Comparison of ENCODE assay signal across 12 mouse cellular contexts in the genomic region with DNA sequence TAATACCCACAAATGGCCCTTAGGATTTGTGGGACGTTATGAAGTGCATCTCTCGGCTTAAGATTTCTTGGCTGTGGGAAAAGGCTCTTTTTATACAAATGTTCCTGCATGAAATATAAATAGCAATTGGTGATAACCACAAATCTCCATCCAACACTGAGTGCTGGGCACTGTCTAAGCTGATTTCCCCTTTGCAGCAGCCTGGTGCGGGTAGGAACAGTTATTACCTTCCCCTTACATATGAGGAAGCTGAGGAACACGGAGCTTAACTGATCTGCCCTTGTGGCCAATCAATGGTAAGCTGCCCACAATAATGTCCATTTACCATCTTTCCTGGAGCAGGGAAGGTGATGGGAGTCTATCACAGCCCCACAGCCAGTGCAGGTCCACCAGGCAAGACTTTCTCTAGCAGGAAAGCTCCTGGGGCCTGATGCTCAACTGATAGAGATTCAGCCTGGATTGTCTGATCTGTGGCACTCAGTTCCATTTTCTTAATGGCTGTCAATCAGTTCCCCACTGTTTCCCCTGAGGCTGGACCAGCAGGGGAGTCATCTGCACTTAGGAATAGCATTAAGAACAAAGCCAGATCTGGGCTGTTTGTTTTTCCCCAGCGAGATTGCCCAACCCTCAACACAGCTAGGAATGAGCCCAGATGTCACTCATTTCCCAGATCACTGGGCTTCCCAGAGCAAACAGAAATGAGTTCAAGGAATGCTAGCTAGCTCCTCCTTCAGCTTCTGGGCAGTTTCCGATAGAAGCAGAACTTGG. TPM values are rescaled to one million over a fixed set of nuclear protein-coding genes. Genes with fewer than 3 reads are reported as not detected.
DNase-seq lines count a peak whose midpoint lies in the region; ATAC-seq and TF ChIP-seq lines count a peak whose summit lies in the region.
"Had no signal": no experiment of that assay in that cellular context is flagged by ENCODE, and none has a peak within 500 bp of the region (broad histone marks: within the 10 kb centered on the region; RNA-seq: fewer than 3 reads in every experiment).

No protein-coding gene starts in this region.

- TF ChIP-seq CTCF in lung, adult 2 months (IDR thresholded peaks at IDR 0.05; ENCODE audit: insufficient read depth, low read length): no peak

- H3K27ac ChIP-seq in embryonic facial prominence, embryonic 11.5 days (replicated peaks; ENCODE audit: low read depth, low read length): no peak overlapping the region
- no peak overlapping the region for H3K27ac ChIP-seq in embryonic facial prominence, embryonic 10.5 days (replicated peaks)

- peak; percentile 28 for DNase-seq in embryonic facial prominence, embryonic 11.5 days (ENCODE audit: low spot score)
- DNase-seq in embryonic facial prominence, embryonic 10.5 days (ENCODE audit: low spot score): no peak
- DNase-seq in lung, postnatal 10 days: peak; percentile 31
- no peak for DNase-seq in lung, adult 2 months
- peak; percentile 66 for DNase-seq in retina, embryonic 14.5 days (ENCODE audit: low spot score)
- DNase-seq in heart, postnatal 4 days: no peak
- no peak for DNase-seq in cerebellum, postnatal 14 days
- DNase-seq: adrenal gland, postnatal 25 days; heart, postnatal 14 days; kidney, adult 8-10 months; lung, adult 18-20 months had no signal

- no peaks in the 10 kb centered on the region for H3K9me3 ChIP-seq in embryonic facial prominence, embryonic 11.5 days (replicated peaks; ENCODE audit: control insufficient read depth, low read length)
- H3K9me3 ChIP-seq in embryonic facial prominence, embryonic 10.5 days: no peaks in the 10 kb centered on the region

- H3K4me3 ChIP-seq in embryonic facial prominence, embryonic 11.5 days (ENCODE audit: low read depth, low read length): no peak overlapping the region
- no peak overlapping the region for H3K4me3 ChIP-seq in embryonic facial prominence, embryonic 10.5 days
- H3K4me3 ChIP-seq in lung, adult 2 months (replicated peaks; ENCODE audit: extremely low read depth, low read depth, low read length): no peak overlapping the region

- H3K27me3 ChIP-seq in embryonic facial prominence, embryonic 11.5 days (ENCODE audit: control insufficient read depth, insufficient read depth, low read length): no peaks in the 10 kb centered on the region
- peaks cover 21% of the 10 kb centered on the region; the same call in 1 of the 2 replicates for H3K27me3 ChIP-seq in embryonic facial prominence, embryonic 10.5 days (replicated peaks; ENCODE audit: low read depth, poor library complexity, severe bottlenecking)

- no peak overlapping the region for H3K9ac ChIP-seq in embryonic facial prominence, embryonic 11.5 days (replicated peaks; ENCODE audit: low read length)

- ATAC-seq in embryonic facial prominence, embryonic 11.5 days (replicated peaks; ENCODE audit: insufficient number of reproducible peaks, low FRiP score, low TSS enrichment, low read depth): no peak
- ATAC-seq in common myeloid progenitor, adult 5-6 weeks (replicated peaks; ENCODE audit: low read depth, poor library complexity, severe bottlenecking): peak; percentile 53

- H3K36me3 ChIP-seq in embryonic facial prominence, embryonic 11.5 days (replicated peaks; ENCODE audit: control insufficient read depth, insufficient read depth, low read depth, low read length): no peaks in the 10 kb centered on the region
- no peaks in the 10 kb centered on the region for H3K36me3 ChIP-seq in embryonic facial prominence, embryonic 10.5 days (replicated peaks)

- no peak for TF ChIP-seq POLR2A in lung, adult 2 months (IDR thresholded peaks at IDR 0.05; ENCODE audit: borderline replicate concordance, extremely low read depth, low read depth, low read length)

- no peaks in the 10 kb centered on the region for H3K4me1 ChIP-seq in embryonic facial prominence, embryonic 11.5 days (ENCODE audit: control insufficient read depth, insufficient read depth, low read length)
- H3K4me1 ChIP-seq in embryonic facial prominence, embryonic 10.5 days: peaks cover 22% of the 10 kb centered on the region
- 0 out of 2 replicates have a peak, but pooled peaks cover 3% of the 10 kb centered on the region for H3K4me1 ChIP-seq in lung, adult 2 months (ENCODE audit: control insufficient read depth, insufficient read depth, low read length)

- 44% methylated on average over 6 of the region's 6 CpGs for WGBS in embryonic facial prominence, embryonic 11.5 days
- 50% methylated on average over 6 of the region's 6 CpGs for WGBS in embryonic facial prominence, embryonic 10.5 days
- 60% methylated on average over 6 of the region's 6 CpGs for WGBS in lung, adult 2 months

- no peak overlapping the region for H3K4me2 ChIP-seq in embryonic facial prominence, embryonic 11.5 days (ENCODE audit: low read depth, low read length)

RNA-seq across cellular contexts. Expression of gene Lyrm9, which starts 18.9 kb away (rescaled TPM):
- polyA plus RNA-seq in embryonic facial prominence, embryonic 11.5 days (2014; fragmentation: Nextera tagmentation; extraction: Ambion mirVana): 12.4 and 14.2 TPM in 2 replicates
- 18.9 and 24.5 TPM in 2 replicates for polyA plus RNA-seq in embryonic facial prominence, embryonic 10.5 days (2016; fragmentation: Nextera tagmentation; extraction: Ambion mirVana)
- 7.6 and 15.3 TPM in 2 replicates for polyA plus RNA-seq in lung, adult 2 months (2012; rRNA removed)
- 26.8 and 55.2 TPM in 2 replicates for total RNA-seq in common myeloid progenitor, adult 5-6 weeks (2017)
- total RNA-seq in heart, postnatal 4 days (2021): 10 to 100 TPM; 33.0 to 34.3 TPM

RNA-seq across cellular contexts. Expression of gene Ccnq, which starts 56.0 kb away (rescaled TPM):
- 44.4 TPM in 2 replicates for polyA plus RNA-seq in embryonic facial prominence, embryonic 11.5 days (2014; fragmentation: Nextera tagmentation; extraction: Ambion mirVana)
- 36.6 and 37.9 TPM in 2 replicates for polyA plus RNA-seq in embryonic facial prominence, embryonic 10.5 days (2016; fragmentation: Nextera tagmentation; extraction: Ambion mirVana)
- 36.7 and 48.2 TPM in 2 replicates for polyA plus RNA-seq in lung, adult 2 months (2012; rRNA removed)
- 31.2 and 31.9 TPM in 2 replicates for total RNA-seq in common myeloid progenitor, adult 5-6 weeks (2017)
- 10 to 100 TPM; 22.2 to 22.3 TPM for total RNA-seq in heart, postnatal 4 days (2021)

Comparison
In these comparisons a context has a peak if more than half of its experiments do, and no peak if none do; other contexts are left out.
1. DNase-seq: peak in embryonic facial prominence, embryonic 11.5 days (single experiment), lung, postnatal 10 days (single experiment) and retina, embryonic 14.5 days (single experiment); none in embryonic facial prominence, embryonic 10.5 days (single experiment), lung, adult 2 months (single experiment), heart, postnatal 4 days (single experiment) and cerebellum, postnatal 14 days (0 of 2).